Mouse (Mus musculus) kidney, adult 2 months (tissue): ENCODE measurements around the gene Hspa4.

Experiments
- CTCF ChIP-seq: fragments of 200-500 bp; conservative IDR thresholded peaks from 2 replicates; pipeline ENCODE4 v1.5.1; 2011; ENCODE audit warnings: low read depth, mild to moderate bottlenecking, control low read depth, low read length, moderate library complexity, mixed read lengths; ENCODE audit not compliant: insufficient read depth, insufficient read length
- POLR2A ChIP-seq: fragments of 200-500 bp; IDR thresholded peaks from one replicate; pipeline ENCODE4 v1.6.1; 2011; ENCODE audit warnings: low read depth, low read length, control low read depth

DNA sequence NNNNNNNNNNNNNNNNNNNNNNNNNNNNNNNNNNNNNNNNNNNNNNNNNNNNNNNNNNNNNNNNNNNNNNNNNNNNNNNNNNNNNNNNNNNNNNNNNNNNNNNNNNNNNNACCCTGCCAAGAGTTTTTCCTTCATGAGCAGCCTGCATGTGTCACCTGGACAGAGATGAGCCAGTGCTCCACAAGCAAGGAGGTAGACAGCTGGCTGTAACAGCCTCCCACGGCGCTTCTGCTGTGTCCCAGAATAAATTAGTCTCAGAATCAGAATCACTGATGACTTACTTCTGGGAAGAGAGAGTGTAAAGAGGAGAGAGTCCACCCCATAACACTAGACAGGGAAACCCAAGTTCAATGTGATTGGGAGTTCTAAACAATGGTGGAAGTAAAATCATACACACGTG is 71.2 kb downstream of the Hspa4 start:
- TF ChIP-seq CTCF: no peak
- no peak for TF ChIP-seq POLR2A
